In the genomic region with DNA sequence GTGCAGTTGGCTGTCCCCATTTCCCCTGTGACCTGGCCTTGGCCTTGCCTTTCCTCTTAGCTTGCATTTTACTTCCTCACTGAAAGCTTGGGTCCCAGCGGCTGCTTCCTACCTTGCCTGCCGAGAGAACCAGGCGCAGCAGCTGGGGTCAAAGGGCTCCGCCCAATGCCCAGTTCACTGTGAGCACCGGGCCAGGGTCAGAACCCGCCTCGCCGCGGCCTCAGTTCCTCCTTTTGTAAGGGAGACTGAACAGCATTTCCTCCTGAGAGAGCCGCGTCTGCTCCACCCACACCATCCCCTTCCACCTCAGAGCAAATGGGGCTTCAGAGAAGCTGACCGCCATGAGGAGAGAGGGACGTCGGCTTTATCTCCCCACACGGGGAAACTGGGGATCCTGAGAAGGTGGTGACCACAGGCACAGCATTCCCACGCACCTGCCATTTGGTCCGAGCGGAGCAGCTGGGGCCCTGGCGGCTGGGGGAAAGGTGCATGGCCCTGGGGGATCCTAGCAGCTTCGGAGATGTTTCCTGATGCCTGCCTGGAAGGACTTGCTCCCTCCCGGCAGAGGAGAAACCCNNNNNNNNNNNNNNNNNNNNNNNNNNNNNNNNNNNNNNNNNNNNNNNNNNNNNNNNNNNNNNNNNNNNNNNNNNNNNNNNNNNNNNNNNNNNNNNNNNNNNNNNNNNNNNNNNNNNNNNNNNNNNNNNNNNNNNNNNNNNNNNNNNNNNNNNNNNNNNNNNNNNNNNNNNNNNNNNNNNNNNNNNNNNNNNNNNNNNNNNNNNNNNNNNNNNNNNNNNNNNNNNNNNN, we compare ENCODE assay signal across 8 mouse cellular contexts. TPM values are rescaled to one million over a fixed set of nuclear protein-coding genes. Genes with fewer than 3 reads are reported as not detected.
DNase-seq lines count a peak whose midpoint lies in the region; ATAC-seq lines count a peak whose summit lies in the region.

No protein-coding gene starts in this region.

- ATAC-seq in embryonic facial prominence, embryonic 12.5 days (ENCODE audit: insufficient number of reproducible peaks, insufficient read depth, low FRiP score, low TSS enrichment), result no peak
- no peak for ATAC-seq in limb, embryonic 11.5 days (ENCODE audit: insufficient number of reproducible peaks, low FRiP score, low TSS enrichment, low read depth)
- ATAC-seq in midbrain, embryonic 13.5 days, result 0 out of 2 replicates have a peak, but pooled peaks have one; percentile 11

- 14% methylated on average over 21 of the region's 21 CpGs for WGBS in embryonic facial prominence, embryonic 12.5 days
- 15% methylated on average over 21 of the region's 21 CpGs for WGBS in limb, embryonic 11.5 days
- 12% methylated on average over 21 of the region's 21 CpGs for whole genome bisulfite sequencing in midbrain, embryonic 13.5 days

- no peak overlapping the region for H3K4me3 ChIP-seq in embryonic facial prominence, embryonic 12.5 days
- 0 out of 2 replicates have a peak overlapping the region, but pooled peaks have one; percentile 10 for H3K4me3 ChIP-seq in limb, embryonic 11.5 days (ENCODE audit: low read depth, low read length)
- H3K4me3 ChIP-seq in midbrain, embryonic 13.5 days (replicated peaks), result no peak overlapping the region

- H3K9me3 ChIP-seq in embryonic facial prominence, embryonic 12.5 days, result no peaks in the 10 kb centered on the region
- no peaks in the 10 kb centered on the region for H3K9me3 ChIP-seq in limb, embryonic 11.5 days (ENCODE audit: control insufficient read depth, low read length)
- H3K9me3 ChIP-seq in midbrain, embryonic 13.5 days, result no peaks in the 10 kb centered on the region

- DNase-seq in gastrocnemius, adult 18-20 months (ENCODE audit: low spot score), result peak; percentile 47
- DNase-seq in gastrocnemius, postnatal 10 days, result no peak
- DNase-seq in heart, postnatal 4 days, result peak; percentile 55
- no peak for DNase-seq in limb, embryonic 11.5 days (ENCODE audit: low spot score)
- DNase-seq in thymus, postnatal 25 days, result peak; percentile 64
- no peak for DNase-seq in right cerebral cortex, postnatal 36 days (ENCODE audit: low spot score in 2 of 2)

- H3K9ac ChIP-seq in embryonic facial prominence, embryonic 12.5 days, result peak overlapping the region; percentile 19; the same call in 1 of the 2 replicates
- H3K9ac ChIP-seq in limb, embryonic 11.5 days (ENCODE audit: low read length), result peak overlapping the region; percentile 41; the same call in 1 of the 2 replicates
- H3K9ac ChIP-seq in midbrain, embryonic 13.5 days (replicated peaks), result peak overlapping the region; percentile 23; the same call in 1 of the 2 replicates

- peak overlapping the region; percentile 21 for H3K4me2 ChIP-seq in embryonic facial prominence, embryonic 12.5 days (replicated peaks)
- peak overlapping the region; percentile 29; the same call in 1 of the 2 replicates for H3K4me2 ChIP-seq in limb, embryonic 11.5 days (ENCODE audit: low read depth, severe bottlenecking)
- 0 out of 2 replicates have a peak overlapping the region, but pooled peaks have one; percentile 10 for H3K4me2 ChIP-seq in midbrain, embryonic 13.5 days (replicated peaks)

- peak overlapping the region; percentile 79; the same call in 1 of the 2 replicates for H3K27ac ChIP-seq in embryonic facial prominence, embryonic 12.5 days
- H3K27ac ChIP-seq in limb, embryonic 11.5 days (replicated peaks; ENCODE audit: low read depth, low read length), result peak overlapping the region; percentile 52
- no peak overlapping the region; the same call in 1 of the 2 replicates for H3K27ac ChIP-seq in midbrain, embryonic 13.5 days

- no peaks in the 10 kb centered on the region for H3K36me3 ChIP-seq in embryonic facial prominence, embryonic 12.5 days
- H3K36me3 ChIP-seq in limb, embryonic 11.5 days (ENCODE audit: control insufficient read depth, insufficient read depth, low read length), result no peaks in the 10 kb centered on the region
- H3K36me3 ChIP-seq in midbrain, embryonic 13.5 days, result no peaks in the 10 kb centered on the region

- H3K27me3 ChIP-seq in embryonic facial prominence, embryonic 12.5 days, result no peaks in the 10 kb centered on the region
- H3K27me3 ChIP-seq in limb, embryonic 11.5 days (ENCODE audit: control insufficient read depth, insufficient read depth, low read length), result no peaks in the 10 kb centered on the region
- peaks cover 11% of the 10 kb centered on the region; the same call in 1 of the 2 replicates for H3K27me3 ChIP-seq in midbrain, embryonic 13.5 days

- peaks cover 40% of the 10 kb centered on the region for H3K4me1 ChIP-seq in embryonic facial prominence, embryonic 12.5 days
- H3K4me1 ChIP-seq in limb, embryonic 11.5 days (ENCODE audit: control insufficient read depth, insufficient read depth, low read length), result peaks cover 37% of the 10 kb centered on the region
- peaks cover 10% of the 10 kb centered on the region for H3K4me1 ChIP-seq in midbrain, embryonic 13.5 days (replicated peaks)

RNA-seq across cellular contexts. Expression of gene Ube2v1, which starts 42.9 kb away (rescaled TPM):
- total RNA-seq in gastrocnemius, adult 18-20 months (2021), result 100 to 1,000 TPM; 175 to 191 TPM
- total RNA-seq in gastrocnemius, postnatal 10 days (2021), result 100 to 1,000 TPM; 179 to 199 TPM
- 256 and 272 TPM in 2 replicates for polyA plus RNA-seq in embryonic facial prominence, embryonic 12.5 days (2016; fragmentation: Nextera tagmentation; extraction: Ambion mirVana)
- 100 to 1,000 TPM; 131 to 137 TPM for total RNA-seq in heart, postnatal 4 days (2021)
- 264 and 267 TPM in 2 replicates for polyA plus RNA-seq in limb, embryonic 11.5 days (2014; fragmentation: Nextera tagmentation; extraction: Ambion mirVana)
- polyA plus RNA-seq in midbrain, embryonic 13.5 days (2015; fragmentation: Nextera tagmentation; extraction: Ambion mirVana), result 298 and 301 TPM in 2 replicates

RNA-seq across cellular contexts. Expression of gene Snai1, which starts 51.0 kb away (rescaled TPM):
- total RNA-seq in gastrocnemius, adult 18-20 months (2021), result 1 to 10 TPM in 1 of 2 experiments, under 1 TPM in 1; 0.73 to 1.0 TPM
- total RNA-seq in gastrocnemius, postnatal 10 days (2021), result 1 to 10 TPM; 3.9 to 5.7 TPM
- 76.3 and 83.4 TPM in 2 replicates for polyA plus RNA-seq in embryonic facial prominence, embryonic 12.5 days (2016; fragmentation: Nextera tagmentation; extraction: Ambion mirVana)
- total RNA-seq in heart, postnatal 4 days (2021), result 1 to 10 TPM; 4.3 to 5.0 TPM
- polyA plus RNA-seq in limb, embryonic 11.5 days (2014; fragmentation: Nextera tagmentation; extraction: Ambion mirVana), result 102 and 104 TPM in 2 replicates
- 5.4 and 5.8 TPM in 2 replicates for polyA plus RNA-seq in midbrain, embryonic 13.5 days (2015; fragmentation: Nextera tagmentation; extraction: Ambion mirVana)

Comparison
In these comparisons a context has a peak if more than half of its experiments do, and no peak if none do; other contexts are left out.
1. DNase-seq: peak in gastrocnemius, adult 18-20 months (single experiment), heart, postnatal 4 days (single experiment) and thymus, postnatal 25 days (single experiment); none in gastrocnemius, postnatal 10 days (single experiment), limb, embryonic 11.5 days (single experiment) and right cerebral cortex, postnatal 36 days (0 of 2).
2. Peak in every context shown above with its lines, with median percentiles within 50 percentile points of each other: H3K4me2 ChIP-seq and H3K9ac ChIP-seq.